Mouse (Mus musculus): ENCODE results near the gene Tdp1.

Tdp1 gene

GRCm38 (mm10) chr12:99883000-99883712 lies 1.2 kb upstream of the Tdp1 start:
- POLR2A ChIA-PET = interaction anchor here in 2 of 4 experiments (0.6 to 3.4 kb wide), 8 partner anchors 9 to 39 kb away, joined by 3 to 25 read pairs (median 3); no protein-coding TSS in a partner anchor
- CTCF ChIA-PET = no interaction called here

- ChIA-PET CTCF (no interaction called here), POLR2A (interaction anchor here in 2 of 4 experiments (0.6 to 3.4 kb wide), 15 partner anchors 9 to 733 kb away, joined by 3 to 25 read pairs (median 3); no protein-coding TSS in a partner anchor)
Observed at GRCm38 (mm10) chr12:99883713-99884105, 608 bp upstream of the Tdp1 start.

GRCm38 (mm10) chr12:99885282-99885901 lies 1.1 kb downstream of the Tdp1 start:
- POLR2A ChIA-PET = interaction anchor here in 2 of 4 experiments (0.7 to 3.4 kb wide), 15 partner anchors 11 to 246 kb away, joined by 3 to 25 read pairs (median 4); no protein-coding TSS in a partner anchor
- CTCF ChIA-PET = no interaction called here

GRCm38 (mm10) chr12:99897846-99898245 lies 13.5 kb downstream of the Tdp1 start:
- ChIA-PET CTCF (interaction anchor here in 2 of 4 experiments (0.8 to 1.5 kb wide), 2 partner anchors 19 to 23 kb away, joined by 3 to 4 read pairs; no protein-coding TSS in a partner anchor), POLR2A (interaction anchor here in 2 of 4 experiments (0.7 to 3.3 kb wide), 3 partner anchors 8 to 374 kb away, joined by 3 to 13 read pairs (median 5); no protein-coding TSS in a partner anchor)

- ChIA-PET CTCF (interaction anchor here in 2 of 4 experiments (0.8 to 1.5 kb wide), 2 partner anchors 19 to 23 kb away, joined by 3 to 4 read pairs; no protein-coding TSS in a partner anchor), POLR2A (interaction anchor here in 1 of 4 experiments (0.9 to 3.3 kb wide), 3 partner anchors 9 to 15 kb away, joined by 3 to 13 read pairs (median 4); partner anchors contain the start of genes Efcab11 and Tdp1)
Observed at GRCm38 (mm10) chr12:99898248-99898870, 14.0 kb downstream of the Tdp1 start.

GRCm38 (mm10) chr12:99899991-99900390 lies 15.7 kb downstream of the Tdp1 start:
- ChIA-PET CTCF (no interaction called here), POLR2A (interaction anchor here in 1 of 4 experiments (1.8 to 3.3 kb wide), 2 partner anchors 11 to 15 kb away, joined by 4 to 13 read pairs; partner anchors contain the start of genes Efcab11 and Tdp1)

GRCm38 (mm10) chr12:99901973-99902866 lies 17.9 kb downstream of the Tdp1 start:
- CTCF ChIA-PET = interaction anchor here in 3 of 4 experiments (1.0 to 1.7 kb wide), 3 partner anchors 10 to 61 kb away, joined by 4 to 5 read pairs (median 4); partner anchors contain the start of gene Kcnk13 (in 1 of the 3)
- POLR2A ChIA-PET = interaction anchor here in 2 of 4 experiments (0.7 to 1.5 kb wide), 4 partner anchors 16 to 430 kb away, joined by 3 to 6 read pairs (median 4); partner anchors contain the start of genes Efcab11 (in 1 of the 2) and Tdp1 (in 1 of the 2)

- ChIA-PET CTCF (interaction anchor here in 2 of 4 experiments (1.1 to 1.7 kb wide), 3 partner anchors 10 to 61 kb away, joined by 3 to 4 read pairs (median 3); partner anchors contain the start of gene Kcnk13 (in 2 of the 2)), POLR2A (interaction anchor here in 2 of 4 experiments (0.7 to 1.8 kb wide), 5 partner anchors 12 to 30 kb away, joined by 3 to 4 read pairs (median 4); partner anchors contain the start of genes Efcab11 (in 1 of the 2) and Tdp1 (in 1 of the 2))
Observed at GRCm38 (mm10) chr12:99902867-99903370, 18.6 kb downstream of the Tdp1 start.

GRCm38 (mm10) chr12:99904537-99904936 lies 20.2 kb downstream of the Tdp1 start:
- ChIA-PET POLR2A (interaction anchor here in 3 of 4 experiments (0.8 to 1.8 kb wide), 4 partner anchors 13 to 89 kb away, joined by 3 to 4 read pairs (median 4); no protein-coding TSS in a partner anchor), CTCF (interaction anchor here in 2 of 4 experiments (0.6 to 0.9 kb wide), 2 partner anchors 807 to 1230 kb away, joined by 3 to 5 read pairs; no protein-coding TSS in a partner anchor)

GRCm38 (mm10) chr12:99911466-99911865 lies 27.1 kb downstream of the Tdp1 start:
- ChIA-PET POLR2A (interaction anchor here in 1 of 4 experiments (0.7 kb wide), 1 partner anchor 16 kb away, joined by 4 read pairs; no protein-coding TSS in a partner anchor), CTCF (interaction anchor here in 1 of 4 experiments (1.5 kb wide), 1 partner anchor 10 kb away, joined by 4 read pairs; no protein-coding TSS in a partner anchor)

GRCm38 (mm10) chr12:99917800-99918427 lies 33.6 kb downstream of the Tdp1 start:
- ChIA-PET POLR2A (interaction anchor here in 2 of 4 experiments (0.5 to 0.7 kb wide), 2 partner anchors 208 to 960 kb away, joined by 3 read pairs; no protein-coding TSS in a partner anchor), CTCF (interaction anchor here in 2 of 4 experiments (0.6 to 1.4 kb wide), 3 partner anchors 20 to 719 kb away, joined by 3 to 6 read pairs (median 4); no protein-coding TSS in a partner anchor)

GRCm38 (mm10) chr12:99919636-99920035 lies 35.3 kb downstream of the Tdp1 start:
- CTCF ChIA-PET = interaction anchor here in 1 of 4 experiments (0.6 kb wide), 1 partner anchor 187 kb away, joined by 5 read pairs; no protein-coding TSS in a partner anchor

GRCm38 (mm10) chr12:99921045-99921444 lies 36.7 kb downstream of the Tdp1 start:
- POLR2A ChIA-PET = interaction anchor here in 1 of 4 experiments (0.6 kb wide), 2 partner anchors 1020 to 1728 kb away, joined by 3 read pairs; partner anchors contain the start of gene Eml5
- CTCF ChIA-PET = interaction anchor here (0.6 to 1.1 kb wide), 18 partner anchors 8 to 991 kb away, joined by 3 to 8 read pairs (median 4); no protein-coding TSS in a partner anchor

More at GRCm38 (mm10) chr12:99919636-99920035, 35.3 kb downstream of the Tdp1 start:
- POLR2A ChIA-PET = interaction anchor here in 1 of 4 experiments (1.1 to 1.6 kb wide), 2 partner anchors 20 to 190 kb away, joined by 3 read pairs; partner anchors contain the start of gene Psmc1

- POLR2A ChIA-PET = interaction anchor here in 3 of 4 experiments (0.6 to 1.8 kb wide), 9 partner anchors 10 to 702 kb away, joined by 3 to 5 read pairs (median 3); partner anchors contain the start of genes Efcab11 (in 2 of the 3) and Tdp1 (in 2 of the 3)
Observed at GRCm38 (mm10) chr12:99923131-99923606, 38.9 kb downstream of the Tdp1 start.

GRCm38 (mm10) chr12:99923703-99924102 lies 39.4 kb downstream of the Tdp1 start:
- ChIA-PET POLR2A (interaction anchor here in 2 of 4 experiments (0.9 to 1.8 kb wide), 5 partner anchors 12 to 39 kb away, joined by 3 to 5 read pairs (median 4); partner anchors contain the start of genes Efcab11 (in 2 of the 2) and Tdp1 (in 2 of the 2)), CTCF (interaction anchor here in 1 of 4 experiments (1.0 to 1.1 kb wide), 2 partner anchors 10 to 29 kb away, joined by 3 read pairs; no protein-coding TSS in a partner anchor)

More at GRCm38 (mm10) chr12:99923131-99923606, 38.9 kb downstream of the Tdp1 start:
- CTCF ChIA-PET = interaction anchor here in 2 of 4 experiments (1.2 to 1.4 kb wide), 2 partner anchors 10 to 30 kb away, joined by 3 to 4 read pairs; no protein-coding TSS in a partner anchor

Measured in embryonic stem cell, embryonic (primary cell).